Mouse (Mus musculus) embryonic facial prominence, embryonic 11.5 days (tissue): ENCODE measurements at regions not wholly inside any gene's neighbourhood (a gene's known extent, or its start where the extent isn't known, plus 50 kb on each side); places are given as distances from the start of the nearest gene placed in this dataset.

ENCODE experiments used
- ATAC-seq: fragments of 200-750 bp; cut with Nextera tagmentation; replicated peaks from 2 replicates; pipeline ENCODE4 v1.8.0; 2017; ENCODE audit warnings: low read depth; ENCODE audit not compliant: insufficient number of reproducible peaks, low FRiP score, low TSS enrichment
- DNase-seq: peaks from one replicate; pipeline ENCODE4 v3.0.0-alpha.2; 2015; ENCODE audit warnings: low spot score
- H3K27ac ChIP-seq: fragments of 300-500 bp; sonication (generic); replicated peaks from 2 replicates; pipeline ENCODE4 v1.5.1; 2014; ENCODE audit warnings: mild to moderate bottlenecking, low read depth, low read length, control low read depth
- H3K27me3 ChIP-seq: fragments of 300-500 bp; sonication (generic); 2 replicates; pipeline ENCODE4 v1.6.1; 2014; ENCODE audit warnings: mild to moderate bottlenecking, low read length, moderate library complexity, mixed read lengths; ENCODE audit not compliant: control insufficient read depth, insufficient read depth
- H3K36me3 ChIP-seq: fragments of 300-500 bp; sonication (generic); replicated peaks from 2 replicates; pipeline ENCODE4 v1.6.1; 2014; ENCODE audit warnings: low read depth, mild to moderate bottlenecking, low read length, moderate library complexity, mixed read lengths; ENCODE audit not compliant: control insufficient read depth, insufficient read depth
- H3K4me1 ChIP-seq: fragments of 300-500 bp; sonication (generic); 2 replicates; pipeline ENCODE4 v1.6.1; 2014; ENCODE audit warnings: low read length, mixed read lengths; ENCODE audit not compliant: control insufficient read depth, insufficient read depth
- H3K4me2 ChIP-seq: fragments of 300-500 bp; sonication (generic); 2 replicates; pipeline ENCODE4 v1.6.1; 2014; ENCODE audit warnings: low read depth, mild to moderate bottlenecking, control low read depth, low read length, moderate library complexity
- H3K4me3 ChIP-seq: fragments of 300-500 bp; sonication (generic); 2 replicates; pipeline ENCODE4 v1.5.1; 2014; ENCODE audit warnings: low read depth, low read length, control low read depth
- H3K9ac ChIP-seq: fragments of 300-500 bp; sonication (generic); replicated peaks from 2 replicates; pipeline ENCODE4 v1.6.1; 2014; ENCODE audit warnings: mild to moderate bottlenecking, control low read depth, low read length
- H3K9me3 ChIP-seq: fragments of 300-500 bp; sonication (generic); replicated peaks from 2 replicates; pipeline ENCODE4 v1.6.1; 2016; ENCODE audit warnings: mild to moderate bottlenecking, low read length, inconsistent platforms, mixed read lengths; ENCODE audit not compliant: control insufficient read depth
- WGBS: fragments of 180-500 bp; shearing (Covaris S2); extraction: QIAGEN DNeasy Blood & Tissue Kit; methylation state at CpG from one replicate; pipeline ENCODE4 v1.1.7; 2014; 5-methylcytosine and 5-hydroxymethylcytosine counted together

DNA sequence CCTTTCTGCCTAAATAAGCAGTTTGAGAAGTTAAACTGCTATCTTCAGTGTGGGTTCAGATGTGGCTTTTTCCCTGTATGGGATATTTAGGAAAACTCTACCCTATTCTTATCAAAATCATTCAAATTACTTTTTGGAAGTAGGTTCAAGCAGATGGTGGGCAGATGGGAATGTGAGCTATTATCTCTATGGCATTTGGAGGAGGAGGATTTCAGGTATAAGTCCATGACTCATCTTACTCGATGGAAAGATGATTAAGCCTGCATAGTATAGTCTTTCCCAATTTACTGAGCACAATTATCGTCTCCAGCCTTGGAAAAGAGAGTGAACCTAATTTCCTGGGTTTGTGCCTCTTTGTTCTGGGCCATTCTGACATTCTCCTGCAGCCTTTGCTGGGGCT lies 1413.2 kb downstream of the D3Ertd751e start:
- H3K9ac ChIP-seq = no peak overlapping the region
- no peaks in the 10 kb centered on the region for H3K9me3 ChIP-seq
- DNase-seq = no peak
- H3K4me3 ChIP-seq = no peak overlapping the region
- ATAC-seq = no peak
- H3K4me2 ChIP-seq = no peak overlapping the region
- no peak overlapping the region for H3K27ac ChIP-seq
- H3K27me3 ChIP-seq = no peaks in the 10 kb centered on the region
- 62% methylated on average over 2 of the region's 2 CpGs for WGBS
- H3K4me1 ChIP-seq = no peaks in the 10 kb centered on the region
- no peaks in the 10 kb centered on the region for H3K36me3 ChIP-seq

DNA sequence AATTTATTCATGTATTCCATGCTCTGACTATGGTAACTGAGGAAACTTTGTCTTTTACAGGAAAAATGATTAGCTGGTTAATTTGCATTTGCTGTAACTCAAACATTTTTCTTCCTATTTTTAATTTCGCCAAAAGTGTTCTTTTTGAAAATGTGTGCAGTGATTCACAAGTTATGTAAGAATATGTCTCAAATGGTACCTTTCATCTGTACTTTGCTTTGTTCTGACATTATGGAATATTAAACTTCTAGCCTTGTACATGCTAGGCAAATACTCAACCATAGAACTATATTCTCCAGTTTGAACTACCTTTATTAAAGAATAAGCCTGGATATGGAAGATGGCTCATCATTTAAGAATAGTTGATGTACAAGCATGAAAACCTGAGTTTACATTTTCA lies 1418.1 kb downstream of the D3Ertd751e start:
- DNase-seq (no peak), ATAC-seq (no peak)
- no peaks in the 10 kb centered on the region for H3K36me3 ChIP-seq
- no peak overlapping the region for H3K4me2 ChIP-seq
- no peaks in the 10 kb centered on the region for H3K4me1 ChIP-seq
- no peaks in the 10 kb centered on the region for H3K9me3 ChIP-seq
- H3K4me3 ChIP-seq = no peak overlapping the region
- H3K27me3 ChIP-seq = no peaks in the 10 kb centered on the region
- 88% methylated on average over 1 of the region's 1 CpGs for WGBS
- H3K27ac ChIP-seq = no peak overlapping the region
- H3K9ac ChIP-seq = no peak overlapping the region

DNA sequence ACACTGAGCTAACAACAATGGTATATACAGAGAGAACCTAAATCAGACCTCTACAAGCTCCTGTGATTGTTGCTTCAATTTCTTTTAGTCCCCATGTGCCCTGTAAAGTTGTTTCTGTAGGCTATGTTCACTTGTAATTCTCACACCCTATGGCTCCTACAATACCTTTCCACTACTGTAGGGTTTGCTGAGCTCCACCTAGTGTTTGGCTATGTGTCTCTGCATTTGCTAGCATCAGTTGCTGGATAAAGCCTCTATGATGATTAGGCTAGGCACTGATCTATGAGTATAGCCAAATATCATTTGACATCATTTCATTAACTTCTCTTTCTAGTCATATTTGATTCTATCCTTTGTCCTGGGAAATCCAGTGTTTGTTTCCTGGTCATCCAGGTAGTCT lies 1440.4 kb downstream of the D3Ertd751e start:
- H3K36me3 ChIP-seq = no peaks in the 10 kb centered on the region
- H3K4me3 ChIP-seq = no peak overlapping the region
- no peak overlapping the region for H3K27ac ChIP-seq
- H3K9me3 ChIP-seq = no peaks in the 10 kb centered on the region
- no peak overlapping the region for H3K4me2 ChIP-seq
- DNase-seq (no peak), ATAC-seq (no peak)
- no peaks in the 10 kb centered on the region for H3K4me1 ChIP-seq
- H3K9ac ChIP-seq = no peak overlapping the region
- H3K27me3 ChIP-seq = no peaks in the 10 kb centered on the region

DNA sequence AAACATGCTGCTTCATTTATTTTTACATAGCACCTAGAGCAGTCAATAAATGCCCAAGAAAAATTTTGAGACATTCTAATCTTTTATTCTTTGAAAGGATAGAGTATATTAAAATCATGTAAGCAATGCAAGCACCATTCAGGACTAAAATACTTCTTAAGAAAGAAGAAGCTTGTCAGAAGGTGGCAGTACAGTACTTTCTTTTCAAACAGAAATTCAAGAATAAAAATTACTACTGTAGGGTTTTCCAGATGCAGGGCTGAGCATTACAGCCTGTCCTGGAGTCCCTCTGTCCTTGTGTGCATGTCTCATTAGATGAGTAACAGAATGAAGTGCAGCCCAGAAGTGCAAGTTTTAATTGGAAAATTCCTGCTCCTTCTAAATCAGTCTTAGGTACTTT lies 1457.5 kb downstream of the D3Ertd751e start:
- no peak overlapping the region for H3K4me3 ChIP-seq
- ATAC-seq (no peak), DNase-seq (peak; percentile 5)
- H3K27ac ChIP-seq = no peak overlapping the region
- no peaks in the 10 kb centered on the region for H3K9me3 ChIP-seq
- no peaks in the 10 kb centered on the region for H3K36me3 ChIP-seq
- H3K27me3 ChIP-seq = no peaks in the 10 kb centered on the region
- no peak overlapping the region for H3K4me2 ChIP-seq
- no peaks in the 10 kb centered on the region for H3K4me1 ChIP-seq
- H3K9ac ChIP-seq = no peak overlapping the region

DNA sequence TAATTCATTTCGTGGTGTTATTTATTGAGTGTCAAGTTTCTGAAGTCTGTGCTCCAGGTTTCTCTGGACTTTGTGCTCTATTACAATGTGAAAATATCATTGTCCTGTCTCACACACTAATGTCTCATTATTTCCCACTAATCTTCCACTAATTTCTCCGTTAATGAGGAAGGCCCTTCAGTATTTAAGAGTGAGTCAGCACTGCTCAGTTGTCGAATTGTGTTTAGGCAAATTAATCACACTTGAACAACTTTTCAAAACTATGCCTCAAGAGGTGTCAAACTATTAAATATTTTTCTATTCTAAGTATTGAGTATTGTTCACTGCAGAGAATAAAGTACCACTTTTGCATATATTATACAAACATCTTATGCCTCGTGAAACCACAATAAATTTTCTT lies 1467.2 kb downstream of the D3Ertd751e start:
- Histone ChIP-seq H3K9ac (no peak overlapping the region), H3K36me3 (no peaks in the 10 kb centered on the region), H3K4me2 (no peak overlapping the region), H3K27me3 (no peaks in the 10 kb centered on the region), H3K4me1 (no peaks in the 10 kb centered on the region), H3K4me3 (no peak overlapping the region), H3K27ac (no peak overlapping the region), H3K9me3 (no peaks in the 10 kb centered on the region)
- 71% methylated on average over 4 of the region's 4 CpGs for WGBS
- ATAC-seq (no peak), DNase-seq (no peak)

DNA sequence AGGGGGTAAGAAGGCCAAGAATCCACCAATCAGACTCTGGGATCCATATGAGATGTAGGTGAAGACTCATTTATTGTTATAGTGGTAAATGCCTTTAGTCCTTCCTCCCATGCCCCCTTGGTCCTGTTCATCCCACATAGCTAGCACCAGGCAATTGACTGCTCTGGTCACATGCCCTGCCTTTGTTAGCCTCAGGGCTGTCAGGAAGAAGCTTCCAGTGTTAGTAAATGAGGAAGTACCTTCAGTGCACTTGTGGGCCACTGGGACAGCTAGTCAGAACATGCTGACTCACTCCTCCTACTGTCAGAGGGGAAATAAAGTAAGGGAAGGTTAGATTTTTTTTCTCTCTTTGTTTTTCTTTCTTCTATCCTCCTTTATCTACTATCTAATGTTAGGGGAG lies 1476.3 kb downstream of the D3Ertd751e start:
- no peaks in the 10 kb centered on the region for H3K36me3 ChIP-seq
- no peaks in the 10 kb centered on the region for H3K4me1 ChIP-seq
- no peak overlapping the region for H3K27ac ChIP-seq
- H3K9ac ChIP-seq = no peak overlapping the region
- H3K4me2 ChIP-seq = no peak overlapping the region
- no peaks in the 10 kb centered on the region for H3K9me3 ChIP-seq
- ATAC-seq (no peak), DNase-seq (no peak)
- H3K27me3 ChIP-seq = no peaks in the 10 kb centered on the region
- no peak overlapping the region for H3K4me3 ChIP-seq

DNA sequence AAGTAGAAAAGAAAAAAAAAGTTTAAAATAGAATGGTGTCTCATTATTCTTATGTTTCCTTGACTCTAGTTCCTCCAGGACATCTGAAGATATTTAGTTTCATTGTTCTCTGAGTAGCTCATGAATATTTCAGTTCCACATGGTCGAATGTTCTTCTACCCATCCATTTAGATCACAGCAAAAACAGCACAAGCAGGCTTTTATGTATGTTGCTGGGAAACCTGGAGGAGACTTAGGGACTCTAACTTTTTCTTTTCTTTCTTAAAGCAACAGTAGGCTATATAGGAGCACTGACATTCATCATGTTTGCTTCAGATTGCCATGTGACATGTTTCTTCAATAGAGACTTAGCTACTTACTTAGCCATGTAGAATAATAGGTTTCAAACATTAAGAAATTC lies 1504.2 kb downstream of the D3Ertd751e start:
- Histone ChIP-seq H3K27me3 (no peaks in the 10 kb centered on the region), H3K9ac (no peak overlapping the region), H3K27ac (no peak overlapping the region), H3K4me3 (no peak overlapping the region), H3K36me3 (no peaks in the 10 kb centered on the region), H3K9me3 (no peaks in the 10 kb centered on the region), H3K4me1 (no peaks in the 10 kb centered on the region), H3K4me2 (no peak overlapping the region)
- ATAC-seq = no peak
- 58% methylated on average over 1 of the region's 1 CpGs for WGBS
- DNase-seq = no peak
